26 mouse cellular contexts compared by ENCODE assay signal in genomic region chr9:106081528-106081927, GRCm38 (mm10). TPM values are rescaled to one million over a fixed set of nuclear protein-coding genes. Genes with fewer than 3 reads are reported as not detected.
DNase-seq lines count a peak whose midpoint lies in the region; ATAC-seq and TF ChIP-seq lines count a peak whose summit lies in the region.
"Had no signal": no experiment of that assay in that cellular context is flagged by ENCODE, and none has a peak within 500 bp of the region (broad histone marks: within the 10 kb centered on the region; RNA-seq: fewer than 3 reads in every experiment).

No protein-coding gene starts in this region.

- no peaks in the 10 kb centered on the region for H3K36me3 ChIP-seq in kidney, embryonic 14.5 days (ENCODE audit: control insufficient read depth, insufficient read depth, low read length)
- no peaks in the 10 kb centered on the region for H3K36me3 ChIP-seq in stomach, embryonic 16.5 days (ENCODE audit: control insufficient read depth, insufficient read depth, low read length)
- H3K36me3 ChIP-seq in stomach, postnatal 0 days (ENCODE audit: control insufficient read depth, insufficient read depth, low read length) = no peaks in the 10 kb centered on the region
- H3K36me3 ChIP-seq: embryonic facial prominence, embryonic 12.5 days; embryonic facial prominence, embryonic 15.5 days; forebrain, embryonic 12.5 days; forebrain, embryonic 15.5 days; heart, embryonic 12.5 days; heart, embryonic 15.5 days; hindbrain, embryonic 10.5 days; hindbrain, embryonic 13.5 days had no signal

- TF ChIP-seq EP300 in stomach, postnatal 0 days (optimal IDR thresholded peaks at IDR 0.05) = no peak

- TF ChIP-seq CTCF in stomach, postnatal 0 days (IDR thresholded peaks at IDR 0.05; ENCODE audit: low read depth) = no peak

- H3K4me1 ChIP-seq in kidney, embryonic 14.5 days (ENCODE audit: control insufficient read depth, insufficient read depth, low read length) = no peaks in the 10 kb centered on the region
- no peaks in the 10 kb centered on the region for H3K4me1 ChIP-seq in stomach, embryonic 16.5 days (ENCODE audit: control insufficient read depth, insufficient read depth, low read length)
- H3K4me1 ChIP-seq in stomach, postnatal 0 days (replicated peaks; ENCODE audit: control insufficient read depth, insufficient read depth) = no peaks in the 10 kb centered on the region
- H3K4me1 ChIP-seq: embryonic facial prominence, embryonic 12.5 days; embryonic facial prominence, embryonic 15.5 days; heart, embryonic 12.5 days; heart, embryonic 15.5 days; hindbrain, embryonic 13.5 days had no signal

- no peak overlapping the region for H3K9ac ChIP-seq in kidney, embryonic 14.5 days (ENCODE audit: low read depth, low read length)
- H3K9ac ChIP-seq in stomach, embryonic 16.5 days (ENCODE audit: low read length) = no peak overlapping the region
- no peak overlapping the region for H3K9ac ChIP-seq in stomach, postnatal 0 days (ENCODE audit: low read length)
- H3K9ac ChIP-seq: embryonic facial prominence, embryonic 12.5 days; embryonic facial prominence, embryonic 15.5 days; forebrain, embryonic 12.5 days; forebrain, embryonic 15.5 days; heart, embryonic 12.5 days; heart, embryonic 15.5 days; hindbrain, embryonic 13.5 days had no signal

- 76% methylated on average over 5 of the region's 5 CpGs for WGBS in kidney, embryonic 14.5 days
- WGBS in stomach, embryonic 16.5 days = 59% methylated on average over 5 of the region's 5 CpGs
- 58% methylated on average over 5 of the region's 5 CpGs for WGBS in stomach, postnatal 0 days

- no peak overlapping the region for H3K4me3 ChIP-seq in kidney, embryonic 14.5 days (ENCODE audit: low read length)
- H3K4me3 ChIP-seq in stomach, embryonic 16.5 days (replicated peaks; ENCODE audit: low read length) = no peak overlapping the region
- no peak overlapping the region for H3K4me3 ChIP-seq in stomach, postnatal 0 days (ENCODE audit: low read depth, low read length)
- H3K4me3 ChIP-seq: embryonic facial prominence, embryonic 12.5 days; embryonic facial prominence, embryonic 15.5 days; forebrain, embryonic 12.5 days; forebrain, embryonic 15.5 days; heart, embryonic 12.5 days; heart, embryonic 15.5 days; hindbrain, embryonic 10.5 days; hindbrain, embryonic 13.5 days had no signal

- no peaks in the 10 kb centered on the region for H3K27me3 ChIP-seq in kidney, embryonic 14.5 days (ENCODE audit: control insufficient read depth, insufficient read depth, low read length)
- no peaks in the 10 kb centered on the region for H3K27me3 ChIP-seq in stomach, embryonic 16.5 days (ENCODE audit: control insufficient read depth, insufficient read depth, low read length)
- no peaks in the 10 kb centered on the region for H3K27me3 ChIP-seq in stomach, postnatal 0 days (ENCODE audit: control insufficient read depth, insufficient read depth, low read length)
- H3K27me3 ChIP-seq: embryonic facial prominence, embryonic 12.5 days; embryonic facial prominence, embryonic 15.5 days; forebrain, embryonic 12.5 days; forebrain, embryonic 15.5 days; heart, embryonic 12.5 days; heart, embryonic 15.5 days; hindbrain, embryonic 13.5 days had no signal

- H3K4me2 ChIP-seq in kidney, embryonic 14.5 days (replicated peaks; ENCODE audit: low read depth, low read length) = no peak overlapping the region
- H3K4me2 ChIP-seq in stomach, embryonic 16.5 days (ENCODE audit: low read depth, low read length) = no peak overlapping the region
- no peak overlapping the region for H3K4me2 ChIP-seq in stomach, postnatal 0 days (replicated peaks; ENCODE audit: low read depth)
- H3K4me2 ChIP-seq: embryonic facial prominence, embryonic 12.5 days; embryonic facial prominence, embryonic 15.5 days; forebrain, embryonic 12.5 days; forebrain, embryonic 15.5 days; heart, embryonic 12.5 days; heart, embryonic 15.5 days; hindbrain, embryonic 13.5 days had no signal

- H3K27ac ChIP-seq in kidney, embryonic 14.5 days (ENCODE audit: low read depth, low read length) = no peak overlapping the region
- no peak overlapping the region for H3K27ac ChIP-seq in stomach, embryonic 16.5 days (ENCODE audit: low read length)
- no peak overlapping the region for H3K27ac ChIP-seq in stomach, postnatal 0 days (replicated peaks)
- H3K27ac ChIP-seq: embryonic facial prominence, embryonic 12.5 days; embryonic facial prominence, embryonic 15.5 days; forebrain, embryonic 12.5 days; forebrain, embryonic 15.5 days; heart, embryonic 15.5 days; hindbrain, embryonic 13.5 days had no signal

- peak; percentile 28 for DNase-seq in kidney, adult 9 months
- DNase-seq in stomach, postnatal 0 days (ENCODE audit: low spot score) = no peak
- DNase-seq in kidney, postnatal 4 days = peak; percentile 59 to 67
- no peak for DNase-seq in layer of hippocampus, adult 9-10 months (ENCODE audit: low spot score)
- DNase-seq: adrenal gland, adult 2 months; adrenal gland, postnatal 14 days; cerebellum, adult 11 months; cerebellum, adult 2 months; cerebellum, adult 9-11 months; cerebellum, postnatal 25 days; gastrocnemius, postnatal 25 days; heart, adult 18-20 months; heart, postnatal 10 days; heart, postnatal 36 days had no signal

- H3K9me3 ChIP-seq in kidney, embryonic 14.5 days (ENCODE audit: control insufficient read depth, low read length) = no peaks in the 10 kb centered on the region
- H3K9me3 ChIP-seq in stomach, embryonic 16.5 days (replicated peaks; ENCODE audit: control insufficient read depth, low read length) = no peaks in the 10 kb centered on the region
- no peaks in the 10 kb centered on the region for H3K9me3 ChIP-seq in stomach, postnatal 0 days (ENCODE audit: control insufficient read depth, low read length)
- H3K9me3 ChIP-seq: embryonic facial prominence, embryonic 12.5 days; embryonic facial prominence, embryonic 15.5 days; forebrain, embryonic 12.5 days; forebrain, embryonic 15.5 days; heart, embryonic 12.5 days; heart, embryonic 15.5 days; hindbrain, embryonic 10.5 days; hindbrain, embryonic 13.5 days had no signal

- no peak for ATAC-seq in kidney, embryonic 14.5 days (ENCODE audit: low FRiP score, low TSS enrichment)
- peak; percentile 31; the same call in 1 of the 2 replicates for ATAC-seq in stomach, embryonic 16.5 days (ENCODE audit: insufficient read depth, low FRiP score)
- no peak for ATAC-seq in stomach, postnatal 0 days (ENCODE audit: low FRiP score, low TSS enrichment)
- ATAC-seq: CD4-positive, CD25-positive, alpha-beta regulatory T cell, adult 4 months; forebrain, embryonic 15.5 days had no signal

RNA-seq across cellular contexts. Expression of gene Col6a4, which starts 15.1 kb away (rescaled TPM):
- 0.50 and 0.76 TPM in 2 replicates for polyA plus RNA-seq in kidney, embryonic 14.5 days (2014; fragmentation: Nextera tagmentation; extraction: Ambion mirVana)
- polyA plus RNA-seq in stomach, embryonic 16.5 days (2015; fragmentation: Nextera tagmentation; extraction: Ambion mirVana) = 46.3 and 53.3 TPM in 2 replicates
- 19.3 and 20.2 TPM in 2 replicates for polyA plus RNA-seq in stomach, postnatal 0 days (2015; fragmentation: Nextera tagmentation; extraction: Ambion mirVana)
- polyA plus RNA-seq: C2C12; CD4-positive, CD25-positive, alpha-beta regulatory T cell, adult 4 months; heart, embryonic 12.5 days had no signal

Comparison
In these comparisons a context has a peak if more than half of its experiments do, and no peak if none do; other contexts are left out.
1. DNase-seq: peak in kidney, adult 9 months (single experiment) and kidney, postnatal 4 days (2 of 2); none in stomach, postnatal 0 days (single experiment) and layer of hippocampus, adult 9-10 months (single experiment).
2. RNA of gene Col6a4, which starts 15.1 kb away (polyA plus RNA-seq): 46.3 to 53.3 TPM in stomach, embryonic 16.5 days and 19.3 to 20.2 TPM in stomach, postnatal 0 days; 0.50 to 0.76 TPM in kidney, embryonic 14.5 days; every median in the first group is over 10 times any median in the second.